Mouse (Mus musculus) CD4-positive helper T cell, adult 2 months (primary cell): ENCODE measurements around the gene Gm11733.

Source experiments
- DNase-seq: peaks from one replicate; pipeline ENCODE4 v3.0.0-alpha.2; 2012; ENCODE audit warnings: low read depth, missing footprints, low spot score

The Gm11733 gene

DNA sequence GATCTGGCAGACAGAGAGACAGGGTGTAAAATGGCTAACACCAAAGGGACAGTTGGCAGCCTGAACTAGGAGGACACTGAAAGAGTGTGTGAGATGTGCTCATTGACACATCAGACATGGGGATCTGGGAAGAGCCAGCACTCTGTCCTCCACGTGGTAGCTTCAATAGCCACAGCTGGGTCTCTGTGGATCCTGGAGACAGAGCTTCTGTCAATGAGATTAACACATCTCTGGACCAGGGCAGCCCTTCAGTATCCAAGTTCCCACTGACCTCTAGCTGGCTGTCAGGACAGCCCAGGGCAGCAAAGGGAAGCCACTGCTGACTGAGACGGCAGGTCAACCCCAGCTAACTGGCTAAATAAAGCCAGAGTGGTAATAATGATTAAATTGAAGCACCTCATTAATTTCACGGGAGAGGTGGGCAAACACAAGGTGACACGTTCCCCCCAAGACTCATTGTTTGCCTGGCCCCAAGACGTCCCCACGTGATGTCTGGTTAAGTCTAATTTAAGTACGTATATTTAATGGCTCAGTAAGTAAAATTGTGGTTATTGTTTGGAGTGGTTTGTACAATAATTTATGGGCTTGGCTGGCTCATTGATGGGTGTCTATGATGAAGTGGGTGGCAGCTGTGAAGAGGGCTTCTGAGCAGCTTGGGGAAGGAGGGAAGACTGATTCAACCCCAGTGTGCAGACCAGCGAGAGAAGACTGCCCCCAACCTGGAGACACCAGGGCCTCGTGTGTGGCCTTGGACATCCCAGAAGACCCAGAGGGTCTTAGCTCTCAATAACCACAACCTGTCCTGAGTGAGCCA is 51.5 kb downstream of the Gm11733 start:
- DNase-seq, result no peak

DNA sequence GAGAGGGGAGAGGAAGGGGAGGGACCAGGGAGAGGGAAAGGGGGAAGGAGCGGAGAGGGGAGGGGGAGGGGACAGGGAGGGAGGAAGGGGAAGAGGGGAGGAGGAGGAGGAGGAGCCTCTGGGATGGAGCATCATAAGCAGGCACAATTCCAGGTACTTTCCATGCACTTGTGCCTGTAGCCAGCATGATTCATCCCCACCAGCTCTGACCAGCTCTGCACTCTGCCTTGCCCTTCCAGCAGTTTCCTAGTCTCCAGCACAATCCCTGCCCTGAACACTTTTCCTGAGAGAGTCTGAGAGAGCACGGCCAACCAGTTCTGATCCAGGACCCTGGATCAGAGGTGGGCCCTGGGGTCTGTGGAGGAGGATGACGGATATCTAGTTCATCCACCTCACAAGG is 52.4 kb downstream of the Gm11733 start:
- no peak for DNase-seq
